In genomic region chr6:17358896-17359690, GRCm38 (mm10) we compare ENCODE assay signal across 9 mouse cellular contexts. TPM values are rescaled to one million over a fixed set of nuclear protein-coding genes. Genes with fewer than 3 reads are reported as not detected.
DNase-seq lines count a peak whose midpoint lies in the region; ATAC-seq and TF ChIP-seq lines count a peak whose summit lies in the region.
"Had no signal": no experiment of that assay in that cellular context is flagged by ENCODE, and none has a peak within 500 bp of the region (broad histone marks: within the 10 kb centered on the region; RNA-seq: fewer than 3 reads in every experiment).

No protein-coding gene starts in this region.

- 16% methylated on average over 6 of the region's 6 CpGs for WGBS in spleen, adult 2 months
- 16% methylated on average over 6 of the region's 6 CpGs for WGBS in neural tube, embryonic 12.5 days

- no peak overlapping the region for H3K9ac ChIP-seq in neural tube, embryonic 12.5 days

- H3K4me3 ChIP-seq in spleen, adult 2 months (ENCODE audit: extremely low read depth, insufficient read depth, insufficient read length) = no peak overlapping the region
- no peak overlapping the region for H3K4me3 ChIP-seq in neural tube, embryonic 12.5 days

- ATAC-seq in neural tube, embryonic 12.5 days (ENCODE audit: low FRiP score, low read depth) = 0 out of 2 replicates have a peak, but pooled peaks have one; percentile 29
- no peak for ATAC-seq in erythroblast, adult 5-6 weeks (replicated peaks; ENCODE audit: low FRiP score, poor library complexity, severe bottlenecking)

- H3K4me1 ChIP-seq in spleen, adult 2 months (ENCODE audit: control insufficient read depth, insufficient read depth, insufficient read length) = no peaks in the 10 kb centered on the region
- H3K4me1 ChIP-seq in neural tube, embryonic 12.5 days = no peaks in the 10 kb centered on the region

- no peak overlapping the region for H3K4me2 ChIP-seq in neural tube, embryonic 12.5 days (replicated peaks)

- H3K27me3 ChIP-seq in spleen, adult 2 months (ENCODE audit: control insufficient read depth, insufficient read depth, low read length) = no peaks in the 10 kb centered on the region
- H3K27me3 ChIP-seq in neural tube, embryonic 12.5 days (replicated peaks) = no peaks in the 10 kb centered on the region

- DNase-seq in spleen, adult 2 months (ENCODE audit: low read depth in 1 of 2, low spot score in 2 of 2) = peak; percentile 3 to 9
- no peak for DNase-seq in spleen, postnatal 14 days (ENCODE audit: low spot score in 2 of 2)
- peak; percentile 52 for DNase-seq in R1 (ENCODE audit: low read depth, low spot score)
- peak; percentile 19 to 27 for DNase-seq in cerebellum, postnatal 36 days
- peak; percentile 47 to 48 for DNase-seq in heart, postnatal 36 days
- DNase-seq in left cerebral cortex, postnatal 14 days (ENCODE audit: low spot score in 2 of 2) = peak; percentile 26 to 43

- no peak overlapping the region for H3K27ac ChIP-seq in spleen, adult 2 months (ENCODE audit: insufficient read depth, low read length)
- H3K27ac ChIP-seq in neural tube, embryonic 12.5 days = no peak overlapping the region

- H3K9me3 ChIP-seq in neural tube, embryonic 12.5 days = no peaks in the 10 kb centered on the region

- TF ChIP-seq POLR2A in spleen, adult 2 months (IDR thresholded peaks at IDR 0.05; ENCODE audit: low read depth, low read length) = no peak

- intact Hi-C loops in heart, postnatal 36 days (cut with DNase I) = loop anchor here (1.0 to 5.0 kb wide), 6 partner anchors 52 to 332 kb away; partner anchors contain the start of genes Cav1 and Cav2
- intact Hi-C loops in left cerebral cortex, postnatal 14 days (cut with DNase I) = loop anchor here (1.0 to 5.0 kb wide), 2 partner anchors 254 to 332 kb away; no protein-coding TSS in a partner anchor

- no peaks in the 10 kb centered on the region for H3K36me3 ChIP-seq in spleen, adult 2 months (ENCODE audit: control insufficient read depth, insufficient read depth, low read length)
- H3K36me3 ChIP-seq in neural tube, embryonic 12.5 days = no peaks in the 10 kb centered on the region

- TF ChIP-seq CTCF in spleen, adult 2 months (IDR thresholded peaks at IDR 0.05; ENCODE audit: extremely low read depth, insufficient read depth, insufficient read length, insufficient replicate concordance) = peak; percentile 36; the same call in 1 of the 2 replicates

RNA-seq across cellular contexts. Expression of gene Cav1, which starts 53.0 kb away (rescaled TPM):
- polyA plus RNA-seq in spleen, adult 2 months (2012; rRNA removed) = 60.7 and 61.8 TPM in 2 replicates
- 100 to 1,000 TPM; 270 to 284 TPM for total RNA-seq in heart, postnatal 36 days (2021)
- total RNA-seq in left cerebral cortex, postnatal 14 days (2021) = 10 to 100 TPM; 26.2 to 27.5 TPM
- polyA plus RNA-seq in neural tube, embryonic 12.5 days (2016; fragmentation: Nextera tagmentation; extraction: Ambion mirVana) = 24.2 and 25.9 TPM in 2 replicates
- not detected in 2 replicates for total RNA-seq in erythroblast, adult 5-6 weeks (2015; ENCODE audit: low replicate concordance)
- total RNA-seq in erythroblast, adult 5-6 weeks (2017; ENCODE audit: low replicate concordance) = not detected in 2 replicates
- total RNA-seq: hematopoietic stem cell, adult 5-6 weeks had no signal

Comparison
In these comparisons a context has a peak if more than half of its experiments do, and no peak if none do; other contexts are left out.
1. DNase-seq: peak in spleen, adult 2 months (2 of 2), R1 (single experiment), cerebellum, postnatal 36 days (2 of 2), heart, postnatal 36 days (2 of 2) and left cerebral cortex, postnatal 14 days (2 of 2); none in spleen, postnatal 14 days (0 of 2).
2. RNA of gene Cav1, which starts 53.0 kb away (total RNA-seq): 270 to 284 TPM in heart, postnatal 36 days and 26.2 to 27.5 TPM in left cerebral cortex, postnatal 14 days; not detected in erythroblast, adult 5-6 weeks; every median in the first group is over 10 times any median in the second.